Mouse (Mus musculus) embryonic facial prominence, embryonic 11.5 days (tissue): ENCODE data around the gene Clstn1. TPM values are rescaled to one million over a fixed set of nuclear protein-coding genes. Genes with fewer than 3 reads are reported as not detected.

ENCODE experiments used
- ATAC-seq: fragments of 200-750 bp; cut with Nextera tagmentation; replicated peaks from 2 replicates; pipeline ENCODE4 v1.8.0; 2017; ENCODE audit warnings: low read depth; ENCODE audit not compliant: insufficient number of reproducible peaks, low FRiP score, low TSS enrichment
- DNase-seq: peaks from one replicate; pipeline ENCODE4 v3.0.0-alpha.2; 2015; ENCODE audit warnings: low spot score
- H3K27ac ChIP-seq: fragments of 300-500 bp; sonication (generic); replicated peaks from 2 replicates; pipeline ENCODE4 v1.5.1; 2014; ENCODE audit warnings: mild to moderate bottlenecking, low read depth, low read length, control low read depth
- H3K27me3 ChIP-seq: fragments of 300-500 bp; sonication (generic); 2 replicates; pipeline ENCODE4 v1.6.1; 2014; ENCODE audit warnings: mild to moderate bottlenecking, low read length, moderate library complexity, mixed read lengths; ENCODE audit not compliant: control insufficient read depth, insufficient read depth
- H3K36me3 ChIP-seq: fragments of 300-500 bp; sonication (generic); replicated peaks from 2 replicates; pipeline ENCODE4 v1.6.1; 2014; ENCODE audit warnings: low read depth, mild to moderate bottlenecking, low read length, moderate library complexity, mixed read lengths; ENCODE audit not compliant: control insufficient read depth, insufficient read depth
- H3K4me1 ChIP-seq: fragments of 300-500 bp; sonication (generic); 2 replicates; pipeline ENCODE4 v1.6.1; 2014; ENCODE audit warnings: low read length, mixed read lengths; ENCODE audit not compliant: control insufficient read depth, insufficient read depth
- H3K4me2 ChIP-seq: fragments of 300-500 bp; sonication (generic); 2 replicates; pipeline ENCODE4 v1.6.1; 2014; ENCODE audit warnings: low read depth, mild to moderate bottlenecking, control low read depth, low read length, moderate library complexity
- H3K4me3 ChIP-seq: fragments of 300-500 bp; sonication (generic); 2 replicates; pipeline ENCODE4 v1.5.1; 2014; ENCODE audit warnings: low read depth, low read length, control low read depth
- H3K9ac ChIP-seq: fragments of 300-500 bp; sonication (generic); replicated peaks from 2 replicates; pipeline ENCODE4 v1.6.1; 2014; ENCODE audit warnings: mild to moderate bottlenecking, control low read depth, low read length
- H3K9me3 ChIP-seq: fragments of 300-500 bp; sonication (generic); replicated peaks from 2 replicates; pipeline ENCODE4 v1.6.1; 2016; ENCODE audit warnings: mild to moderate bottlenecking, low read length, inconsistent platforms, mixed read lengths; ENCODE audit not compliant: control insufficient read depth
- WGBS: fragments of 180-500 bp; shearing (Covaris S2); extraction: QIAGEN DNeasy Blood & Tissue Kit; methylation state at CpG from one replicate; pipeline ENCODE4 v1.1.7; 2014; 5-methylcytosine and 5-hydroxymethylcytosine counted together
- polyA plus RNA-seq: library from polyadenylated mRNA; unstranded; fragments of >200 nt; fragmentation: Nextera tagmentation; extraction: Ambion mirVana; gene quantifications from 2 replicates; pipeline ENCODE4 v1.2.1, GENCODE M21; 2014

Clstn1 gene
- polyA plus RNA-seq, 1 experiment from 2014 or later: 27.3 TPM

GRCm38 (mm10) chr4:149570498-149570863, 15.8 kb upstream of the Clstn1 start:
- no peaks in the 10 kb centered on the region for H3K27me3 ChIP-seq
- ATAC-seq (no peak), DNase-seq (no peak)
- no peak overlapping the region for H3K9ac ChIP-seq
- H3K4me3 ChIP-seq: no peak overlapping the region
- H3K9me3 ChIP-seq: no peaks in the 10 kb centered on the region
- H3K4me1 ChIP-seq: no peaks in the 10 kb centered on the region
- WGBS: 73% methylated on average over 4 of the region's 4 CpGs
- H3K36me3 ChIP-seq: no peaks in the 10 kb centered on the region
- no peak overlapping the region for H3K27ac ChIP-seq
- no peak overlapping the region for H3K4me2 ChIP-seq

GRCm38 (mm10) chr4:149571209-149571608, 15.1 kb upstream of the Clstn1 start:
- no peak overlapping the region for H3K4me3 ChIP-seq
- no peak overlapping the region for H3K9ac ChIP-seq
- no peak for DNase-seq
- no peaks in the 10 kb centered on the region for H3K9me3 ChIP-seq
- 73% methylated on average over 5 of the region's 5 CpGs for WGBS
- ATAC-seq: no peak
- H3K27me3 ChIP-seq: no peaks in the 10 kb centered on the region
- no peaks in the 10 kb centered on the region for H3K4me1 ChIP-seq
- H3K4me2 ChIP-seq: no peak overlapping the region
- no peak overlapping the region for H3K27ac ChIP-seq
- H3K36me3 ChIP-seq: no peaks in the 10 kb centered on the region

- ATAC-seq: no peak
- H3K4me3 ChIP-seq: no peak overlapping the region
Observed at GRCm38 (mm10) chr4:149571651-149572149, 14.6 kb upstream of the Clstn1 start.

GRCm38 (mm10) chr4:149572446-149572845, 13.8 kb upstream of the Clstn1 start:
- no peak overlapping the region for H3K27ac ChIP-seq
- no peaks in the 10 kb centered on the region for H3K27me3 ChIP-seq
- no peaks in the 10 kb centered on the region for H3K4me1 ChIP-seq
- 26% methylated on average over 5 of the region's 9 CpGs for WGBS
- H3K4me2 ChIP-seq: no peak overlapping the region
- H3K9ac ChIP-seq: no peak overlapping the region
- no peaks in the 10 kb centered on the region for H3K36me3 ChIP-seq
- no peak overlapping the region for H3K4me3 ChIP-seq
- no peaks in the 10 kb centered on the region for H3K9me3 ChIP-seq
- ATAC-seq (no peak), DNase-seq (no peak)

More at GRCm38 (mm10) chr4:149571651-149572149, 14.6 kb upstream of the Clstn1 start:
- H3K4me2 ChIP-seq: no peak overlapping the region
- no peak overlapping the region for H3K27ac ChIP-seq
- no peaks in the 10 kb centered on the region for H3K27me3 ChIP-seq
- H3K9me3 ChIP-seq: no peaks in the 10 kb centered on the region
- H3K4me1 ChIP-seq: no peaks in the 10 kb centered on the region
- WGBS: 52% methylated on average over 8 of the region's 8 CpGs
- DNase-seq: no peak
- H3K9ac ChIP-seq: no peak overlapping the region
- no peaks in the 10 kb centered on the region for H3K36me3 ChIP-seq

GRCm38 (mm10) chr4:149572851-149573250, 13.4 kb upstream of the Clstn1 start:
- no peaks in the 10 kb centered on the region for H3K9me3 ChIP-seq
- H3K4me2 ChIP-seq: no peak overlapping the region
- no peak for ATAC-seq
- no peaks in the 10 kb centered on the region for H3K27me3 ChIP-seq
- no peaks in the 10 kb centered on the region for H3K36me3 ChIP-seq
- no peak overlapping the region for H3K4me3 ChIP-seq
- H3K9ac ChIP-seq: no peak overlapping the region
- no peak for DNase-seq
- 54% methylated on average over 8 of the region's 8 CpGs for WGBS
- no peak overlapping the region for H3K27ac ChIP-seq
- no peaks in the 10 kb centered on the region for H3K4me1 ChIP-seq

- no peaks in the 10 kb centered on the region for H3K4me1 ChIP-seq
- no peak overlapping the region for H3K9ac ChIP-seq
- ATAC-seq (no peak), DNase-seq (no peak)
- no peaks in the 10 kb centered on the region for H3K27me3 ChIP-seq
- H3K4me2 ChIP-seq: no peak overlapping the region
- H3K27ac ChIP-seq: no peak overlapping the region
- 74% methylated on average over 14 of the region's 14 CpGs for WGBS
- H3K9me3 ChIP-seq: no peaks in the 10 kb centered on the region
- H3K4me3 ChIP-seq: no peak overlapping the region
- H3K36me3 ChIP-seq: no peaks in the 10 kb centered on the region
Observed at GRCm38 (mm10) chr4:149574391-149574821, 11.9 kb upstream of the Clstn1 start.

- no peaks in the 10 kb centered on the region for H3K36me3 ChIP-seq
- no peak overlapping the region for H3K4me2 ChIP-seq
- no peaks in the 10 kb centered on the region for H3K4me1 ChIP-seq
- no peaks in the 10 kb centered on the region for H3K9me3 ChIP-seq
- WGBS: 61% methylated on average over 9 of the region's 9 CpGs
- no peak overlapping the region for H3K9ac ChIP-seq
- no peaks in the 10 kb centered on the region for H3K27me3 ChIP-seq
- no peak overlapping the region for H3K4me3 ChIP-seq
- no peak for ATAC-seq
- no peak overlapping the region for H3K27ac ChIP-seq
- DNase-seq: no peak
Observed at GRCm38 (mm10) chr4:149576061-149576460, 10.2 kb upstream of the Clstn1 start.

- H3K27me3 ChIP-seq: no peaks in the 10 kb centered on the region
- H3K27ac ChIP-seq: no peak overlapping the region
- H3K9ac ChIP-seq: no peak overlapping the region
- no peaks in the 10 kb centered on the region for H3K4me1 ChIP-seq
- no peaks in the 10 kb centered on the region for H3K36me3 ChIP-seq
- ATAC-seq (no peak), DNase-seq (no peak)
- no peak overlapping the region for H3K4me3 ChIP-seq
- H3K4me2 ChIP-seq: no peak overlapping the region
- H3K9me3 ChIP-seq: no peaks in the 10 kb centered on the region
- WGBS: 27% methylated on average over 4 of the region's 4 CpGs
Observed at GRCm38 (mm10) chr4:149576993-149577548, 9.2 kb upstream of the Clstn1 start.
